Mouse (Mus musculus) megakaryocyte, adult 5-6 weeks (primary cell): ENCODE measurements around the gene Mecom. TPM values are rescaled to one million over a fixed set of nuclear protein-coding genes. Genes with fewer than 3 reads are reported as not detected.

ENCODE experiments used
- ATAC-seq: 2 replicates; pipeline ENCODE4 v1.8.0; 2016; ENCODE audit warnings: mild to moderate bottlenecking, inconsistent platforms; ENCODE audit not compliant: poor library complexity, severe bottlenecking
- total RNA-seq, 2 experiments: library from RNA; stranded (forward) in 1 of 2; stranded (reverse) in 1 of 2; fragments of 153-499, 151-499 nt in 1 of 2; fragments of 221-1000, 200-1000 nt in 1 of 2; gene quantifications; 2 replicates each; pipeline versions ENCODE4 v1.2.3 to v1.2.4; 2015 to 2017

The Mecom gene
- total RNA-seq, 2 experiments from 2014 or later: 0.07 TPM; not detected in 1

GRCm38 (mm10) chr3:30371472-30371871 is 176.3 kb downstream of the Mecom start:
- no peak for ATAC-seq

GRCm38 (mm10) chr3:30370860-30371455 is 176.8 kb downstream of the Mecom start:
- ATAC-seq: no peak

GRCm38 (mm10) chr3:30366621-30367020 is 181.2 kb downstream of the Mecom start:
- no peak for ATAC-seq

- no peak for ATAC-seq
These were observed 186.6 kb downstream of the Mecom start for GRCm38 (mm10) chr3:30361190-30361589.

- no peak for ATAC-seq
These were observed 193.7 kb downstream of the Mecom start for GRCm38 (mm10) chr3:30353878-30354727.

- no peak for ATAC-seq
These were observed 198.5 kb downstream of the Mecom start for GRCm38 (mm10) chr3:30349279-30349678.

- ATAC-seq: no peak
These were observed 203.7 kb downstream of the Mecom start for GRCm38 (mm10) chr3:30344151-30344550.

- no peak for ATAC-seq
These were observed 215.5 kb downstream of the Mecom start for GRCm38 (mm10) chr3:30332337-30332736.

GRCm38 (mm10) chr3:30330476-30330875 is 217.3 kb downstream of the Mecom start:
- no peak for ATAC-seq

- no peak for ATAC-seq
These were observed 217.8 kb downstream of the Mecom start for GRCm38 (mm10) chr3:30330021-30330420.

GRCm38 (mm10) chr3:30314955-30315354 is 232.9 kb downstream of the Mecom start:
- no peak for ATAC-seq

- ATAC-seq: no peak
These were observed 239.7 kb downstream of the Mecom start for GRCm38 (mm10) chr3:30308081-30308480.

- ATAC-seq: no peak
These were observed 240.2 kb downstream of the Mecom start for GRCm38 (mm10) chr3:30307601-30308000.

GRCm38 (mm10) chr3:30306080-30306479 is 241.7 kb downstream of the Mecom start:
- ATAC-seq: no peak

GRCm38 (mm10) chr3:30299460-30299859 is 248.3 kb downstream of the Mecom start:
- ATAC-seq: no peak

- no peak for ATAC-seq
These were observed 253.4 kb downstream of the Mecom start for GRCm38 (mm10) chr3:30294433-30294832.

GRCm38 (mm10) chr3:30286529-30286928 is 261.3 kb downstream of the Mecom start:
- no peak for ATAC-seq

- ATAC-seq: no peak
These were observed 263.7 kb downstream of the Mecom start for GRCm38 (mm10) chr3:30284094-30284493.

- ATAC-seq: no peak
These were observed 264.2 kb downstream of the Mecom start for GRCm38 (mm10) chr3:30283562-30283961.

GRCm38 (mm10) chr3:30277569-30277968 is 270.2 kb downstream of the Mecom start:
- no peak for ATAC-seq

- no peak for ATAC-seq
These were observed 271.7 kb downstream of the Mecom start for GRCm38 (mm10) chr3:30276099-30276498.

GRCm38 (mm10) chr3:30269253-30269652 is 278.6 kb downstream of the Mecom start:
- ATAC-seq: no peak
